Mouse (Mus musculus): Measurements from ENCODE around the gene Tmem132a.

The Tmem132a gene

GRCm38 (mm10) chr19:10869886-10870527 lies at the start of gene Tmem132a:
TSS of gene Tmem132a (minus strand) at chr19:10869940.
- peak; percentile 11 for DNase-seq (ENCODE audit: low spot score)

- no peak for DNase-seq (ENCODE audit: low spot score)
These were observed 48.7 kb upstream of the Tmem132a start for GRCm38 (mm10) chr19:10918321-10918991.

GRCm38 (mm10) chr19:10916506-10916905 lies 46.8 kb upstream of the Tmem132a start:
- DNase-seq (ENCODE audit: low spot score) = no peak

GRCm38 (mm10) chr19:10914870-10915269 lies 45.1 kb upstream of the Tmem132a start:
- DNase-seq (ENCODE audit: low spot score) = no peak

- DNase-seq (ENCODE audit: low spot score) = no peak
These were observed 44.6 kb upstream of the Tmem132a start for GRCm38 (mm10) chr19:10914291-10914690.

- no peak for DNase-seq (ENCODE audit: low spot score)
These were observed 39.5 kb upstream of the Tmem132a start for GRCm38 (mm10) chr19:10909087-10909721.

- DNase-seq (ENCODE audit: low spot score) = peak; percentile 64
These were observed 38.2 kb upstream of the Tmem132a start for GRCm38 (mm10) chr19:10907891-10908290.

GRCm38 (mm10) chr19:10905728-10906000 lies 35.9 kb upstream of the Tmem132a start:
- no peak for DNase-seq (ENCODE audit: low spot score)

GRCm38 (mm10) chr19:10904927-10905727 lies 35.4 kb upstream of the Tmem132a start:
- DNase-seq (ENCODE audit: low spot score) = peak; percentile 74

- no peak for DNase-seq (ENCODE audit: low spot score)
These were observed 34.8 kb upstream of the Tmem132a start for GRCm38 (mm10) chr19:10904512-10904911.

- DNase-seq (ENCODE audit: low spot score) = no peak
These were observed 31.3 kb upstream of the Tmem132a start for GRCm38 (mm10) chr19:10901046-10901445.

GRCm38 (mm10) chr19:10900315-10900714 lies 30.6 kb upstream of the Tmem132a start:
- DNase-seq (ENCODE audit: low spot score) = peak; percentile 40

- no peak for DNase-seq (ENCODE audit: low spot score)
These were observed 27.8 kb upstream of the Tmem132a start for GRCm38 (mm10) chr19:10897491-10897890.

GRCm38 (mm10) chr19:10896849-10897248 lies 27.1 kb upstream of the Tmem132a start:
- DNase-seq (ENCODE audit: low spot score) = no peak

GRCm38 (mm10) chr19:10895708-10896107 lies 26.0 kb upstream of the Tmem132a start:
- DNase-seq (ENCODE audit: low spot score) = peak; percentile 64

- peak; percentile 96 for DNase-seq (ENCODE audit: low spot score)
These were observed 25.3 kb upstream of the Tmem132a start, which contains the start of gene Prpf19 for GRCm38 (mm10) chr19:10895016-10895528. TSS of gene Prpf19 (plus strand) at chr19:10895231.

- no peak for DNase-seq (ENCODE audit: low spot score)
These were observed 22.5 kb upstream of the Tmem132a start for GRCm38 (mm10) chr19:10892201-10892600.

- peak; percentile 94 for DNase-seq (ENCODE audit: low spot score)
These were observed 11.8 kb upstream of the Tmem132a start, which contains the start of gene Tmem109 for GRCm38 (mm10) chr19:10881426-10882154. TSS of gene Tmem109 (minus strand) at chr19:10882001.

GRCm38 (mm10) chr19:10880975-10881425 lies 11.3 kb upstream of the Tmem132a start:
- no peak for DNase-seq (ENCODE audit: low spot score)

- no peak for DNase-seq (ENCODE audit: low spot score)
These were observed 10.6 kb upstream of the Tmem132a start for GRCm38 (mm10) chr19:10880085-10880974.
